Mouse (Mus musculus): ENCODE results near the gene Eea1.

DNA sequence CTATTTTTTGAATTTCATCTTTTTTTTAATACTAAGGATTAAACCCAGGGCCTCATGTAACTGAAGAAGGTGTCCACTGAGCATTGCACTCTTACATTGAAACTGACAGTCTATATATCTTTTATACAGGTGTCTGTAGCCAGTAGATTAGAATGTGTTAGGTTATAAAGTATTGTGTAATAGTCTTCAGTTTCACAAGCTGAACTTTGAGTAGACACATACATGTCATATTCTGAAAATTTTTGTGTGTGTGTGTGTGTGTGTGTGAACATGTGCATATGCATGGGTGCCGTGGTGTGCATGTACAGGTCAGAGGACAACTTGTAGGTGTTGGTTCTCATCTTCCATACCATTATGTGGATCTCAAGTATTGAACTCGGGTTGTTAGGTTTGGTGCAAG, 16.2 kb downstream of the Eea1 start:
- TF ChIP-seq CTCF (conservative IDR thresholded peaks at IDR 0.05; ENCODE audit: insufficient read depth, insufficient read length, low read depth, low read length) (no peak), POLR2A (IDR thresholded peaks at IDR 0.05; ENCODE audit: low read depth, low read length) (no peak)

Data from kidney, adult 2 months (tissue).